Mouse (Mus musculus) embryonic facial prominence, embryonic 15.5 days (tissue): ENCODE measurements around the gene Gm10643. TPM values are rescaled to one million over a fixed set of nuclear protein-coding genes. Genes with fewer than 3 reads are reported as not detected.

Source experiments
- ATAC-seq: fragments of 200-750 bp; cut with Nextera tagmentation; 2 replicates; pipeline ENCODE4 v1.8.0; 2017; ENCODE audit warnings: low read depth, moderate TSS enrichment; ENCODE audit not compliant: insufficient number of reproducible peaks, low FRiP score, low TSS enrichment
- H3K27ac ChIP-seq: fragments of 300-500 bp; sonication (generic); replicated peaks from 2 replicates; pipeline ENCODE4 v1.5.1; 2015; ENCODE audit warnings: mild to moderate bottlenecking, inconsistent platforms
- H3K27me3 ChIP-seq: fragments of 300-500 bp; sonication (generic); 2 replicates; pipeline ENCODE4 v1.6.1; 2015; ENCODE audit warnings: inconsistent platforms
- H3K36me3 ChIP-seq: fragments of 300-500 bp; sonication (generic); 2 replicates; pipeline ENCODE4 v1.6.1; 2015; ENCODE audit warnings: mild to moderate bottlenecking, inconsistent platforms
- H3K4me1 ChIP-seq: fragments of 300-500 bp; sonication (generic); 2 replicates; pipeline ENCODE4 v1.6.1; 2015; ENCODE audit warnings: inconsistent platforms
- H3K4me2 ChIP-seq: fragments of 300-500 bp; sonication (generic); replicated peaks from 2 replicates; pipeline ENCODE4 v1.6.1; 2015; ENCODE audit warnings: mild to moderate bottlenecking, inconsistent platforms
- H3K4me3 ChIP-seq: fragments of 300-500 bp; sonication (generic); replicated peaks from 2 replicates; pipeline ENCODE4 v1.5.1; 2015; ENCODE audit warnings: mild to moderate bottlenecking, inconsistent platforms
- H3K9ac ChIP-seq: fragments of 300-500 bp; sonication (generic); 2 replicates; pipeline ENCODE4 v1.6.1; 2015; ENCODE audit warnings: inconsistent platforms
- H3K9me3 ChIP-seq: fragments of 300-500 bp; sonication (generic); replicated peaks from 2 replicates; pipeline ENCODE4 v1.6.1; 2016; ENCODE audit warnings: inconsistent platforms
- WGBS: fragments of 180-500 bp; shearing (Covaris S2); methylation state at CpG from one replicate; pipeline ENCODE4 v1.1.7; 2015; 5-methylcytosine and 5-hydroxymethylcytosine counted together
- polyA plus RNA-seq: library from polyadenylated mRNA; unstranded; fragments of >200 nt; fragmentation: Nextera tagmentation; extraction: Ambion mirVana; gene quantifications from 2 replicates; pipeline ENCODE4 v1.2.1, GENCODE M21; 2015

Gene Gm10643
- polyA plus RNA-seq, 1 experiment from 2014 or later, result 1.6 TPM

- no peak overlapping the region for H3K27ac ChIP-seq
- no peaks in the 10 kb centered on the region for H3K27me3 ChIP-seq
- WGBS, result 82% methylated on average over 2 of the region's 2 CpGs
- H3K36me3 ChIP-seq, result peaks cover 9% of the 10 kb centered on the region; the same call in 1 of the 2 replicates
- ATAC-seq, result no peak
- H3K4me1 ChIP-seq, result peaks cover 52% of the 10 kb centered on the region
- H3K4me2 ChIP-seq, result no peak overlapping the region
- no peak overlapping the region for H3K4me3 ChIP-seq
- no peak overlapping the region for H3K9ac ChIP-seq
- no peaks in the 10 kb centered on the region for H3K9me3 ChIP-seq
Measured at GRCm38 (mm10) chr8:84070667-84071066, 5.7 kb upstream of the Gm10643 start.

GRCm38 (mm10) chr8:84070241-84070640 lies 5.3 kb upstream of the Gm10643 start:
- Histone ChIP-seq H3K9ac (no peak overlapping the region), H3K4me2 (no peak overlapping the region), H3K9me3 (no peaks in the 10 kb centered on the region), H3K36me3 (peaks cover 5% of the 10 kb centered on the region; the same call in 1 of the 2 replicates), H3K4me1 (peaks cover 52% of the 10 kb centered on the region), H3K4me3 (no peak overlapping the region), H3K27me3 (no peaks in the 10 kb centered on the region), H3K27ac (no peak overlapping the region)
- ATAC-seq, result no peak
- WGBS, result 90% methylated on average over 5 of the region's 5 CpGs

DNA sequence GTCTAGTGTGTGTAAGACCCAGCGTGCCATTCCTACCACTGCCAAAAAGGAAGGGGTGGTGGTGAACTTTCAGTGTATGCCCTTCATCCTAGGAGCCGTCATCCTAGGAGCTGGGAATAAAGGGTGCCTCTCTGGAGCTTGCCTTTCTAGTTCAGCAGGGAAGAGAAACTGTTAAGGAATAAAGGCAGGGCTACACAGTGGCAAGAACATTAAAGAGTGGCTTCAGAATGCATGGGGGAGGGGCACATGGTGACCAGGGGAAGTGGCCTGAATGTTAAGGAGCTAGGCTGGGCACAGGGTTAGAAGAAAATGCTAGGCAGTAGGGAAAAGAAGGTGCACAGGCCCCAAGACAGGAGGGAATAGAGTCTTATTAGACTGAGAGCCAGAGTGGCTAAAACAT lies 4.8 kb upstream of the Gm10643 start:
- Histone ChIP-seq H3K9ac (no peak overlapping the region), H3K4me3 (no peak overlapping the region), H3K9me3 (no peaks in the 10 kb centered on the region), H3K4me2 (no peak overlapping the region), H3K27ac (no peak overlapping the region), H3K4me1 (peaks cover 52% of the 10 kb centered on the region), H3K27me3 (no peaks in the 10 kb centered on the region), H3K36me3 (peaks cover under 1% of the 10 kb centered on the region; the same call in 1 of the 2 replicates)
- 56% methylated on average over 2 of the region's 2 CpGs for WGBS
- no peak for ATAC-seq

- Histone ChIP-seq H3K4me3 (no peak overlapping the region), H3K9me3 (no peaks in the 10 kb centered on the region), H3K4me1 (peaks cover 52% of the 10 kb centered on the region), H3K36me3 (no peaks in the 10 kb centered on the region), H3K27me3 (no peaks in the 10 kb centered on the region), H3K9ac (no peak overlapping the region), H3K27ac (no peak overlapping the region), H3K4me2 (no peak overlapping the region)
- WGBS, result 19% methylated on average over 1 of the region's 1 CpGs
- no peak for ATAC-seq
Measured at GRCm38 (mm10) chr8:84069169-84069568, 4.2 kb upstream of the Gm10643 start.

DNA sequence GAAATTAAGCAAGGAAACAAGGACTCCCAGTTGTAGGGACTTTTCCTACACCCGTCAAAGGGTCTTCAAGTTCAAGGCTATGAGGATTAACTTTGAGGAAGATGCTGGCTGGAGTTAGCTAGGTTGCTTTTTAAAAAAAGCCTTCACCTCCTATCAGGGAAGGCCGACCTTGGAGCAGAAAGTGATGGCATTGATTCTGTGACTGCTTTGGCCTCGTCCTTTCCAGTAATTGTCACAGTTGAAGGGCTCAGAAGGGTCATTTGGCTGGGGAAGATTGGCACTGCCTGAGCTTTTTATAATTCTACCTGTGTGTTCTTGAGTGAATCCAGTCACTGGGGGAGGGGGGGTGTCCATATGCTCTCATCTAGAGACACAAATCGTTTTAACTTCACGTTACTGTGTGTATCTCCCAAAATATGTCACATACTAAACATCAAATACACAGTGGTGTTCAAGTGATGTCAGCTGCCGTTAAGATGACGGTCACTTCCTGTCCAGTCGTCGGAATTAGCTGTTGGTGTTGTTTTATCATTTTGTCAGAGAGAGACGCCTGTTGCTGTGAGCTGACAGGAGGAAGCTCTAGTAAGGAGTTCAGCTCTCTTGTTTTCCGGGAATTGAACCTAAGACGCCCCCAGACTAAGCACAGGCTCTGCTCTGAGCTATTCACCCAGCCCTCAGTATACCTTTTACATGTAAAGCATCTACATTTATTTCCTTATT lies 3.5 kb upstream of the Gm10643 start:
- H3K27ac ChIP-seq, result no peak overlapping the region
- 65% methylated on average over 12 of the region's 12 CpGs for WGBS
- H3K9ac ChIP-seq, result no peak overlapping the region
- H3K4me2 ChIP-seq, result 0 out of 2 replicates have a peak overlapping the region, but pooled peaks have one; percentile 47
- H3K36me3 ChIP-seq, result no peaks in the 10 kb centered on the region
- no peak for ATAC-seq
- peaks cover 52% of the 10 kb centered on the region for H3K4me1 ChIP-seq
- H3K4me3 ChIP-seq, result no peak overlapping the region
- H3K9me3 ChIP-seq, result no peaks in the 10 kb centered on the region
- H3K27me3 ChIP-seq, result no peaks in the 10 kb centered on the region

GRCm38 (mm10) chr8:84067911-84068310 lies 3.0 kb upstream of the Gm10643 start:
- Histone ChIP-seq H3K4me3 (peak overlapping the region; percentile 94), H3K36me3 (no peaks in the 10 kb centered on the region), H3K4me1 (peaks cover 46% of the 10 kb centered on the region), H3K9ac (no peak overlapping the region), H3K4me2 (peak overlapping the region; percentile 47), H3K9me3 (no peaks in the 10 kb centered on the region), H3K27ac (no peak overlapping the region), H3K27me3 (no peaks in the 10 kb centered on the region)
- ATAC-seq, result no peak
- WGBS, result 85% methylated on average over 7 of the region's 7 CpGs

DNA sequence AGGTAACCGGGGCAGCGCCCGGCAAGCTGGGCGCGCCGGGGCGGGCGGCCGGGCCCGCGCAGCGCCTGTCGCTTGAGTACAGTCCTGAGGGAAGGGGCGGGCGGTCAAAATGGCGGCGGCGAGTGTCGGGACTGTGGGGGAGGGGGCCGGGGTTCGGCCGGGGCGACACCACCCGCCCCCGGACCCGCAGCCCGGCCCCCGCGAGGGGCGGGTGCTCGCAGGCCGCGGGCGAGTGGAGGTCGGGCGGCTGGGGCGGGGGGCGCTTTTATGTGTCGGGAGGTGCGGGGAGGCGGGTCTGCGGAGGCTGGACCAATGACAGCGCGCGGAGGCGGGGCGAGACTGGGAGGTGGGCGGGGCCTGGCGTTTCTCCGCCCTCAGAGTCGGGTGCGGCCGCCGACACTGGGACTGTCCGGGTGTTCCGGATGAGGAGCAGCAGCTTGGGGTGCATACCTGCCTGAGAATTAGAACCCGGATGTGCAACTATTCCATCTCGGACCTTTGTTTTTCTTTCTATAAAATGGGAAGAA lies 2.2 kb upstream of the Gm10643 start:
- no peaks in the 10 kb centered on the region for H3K9me3 ChIP-seq
- peak overlapping the region; percentile 94 for H3K4me3 ChIP-seq
- ATAC-seq, result peak; percentile 76
- peak overlapping the region; percentile 97 for H3K27ac ChIP-seq
- no peaks in the 10 kb centered on the region for H3K36me3 ChIP-seq
- no peaks in the 10 kb centered on the region for H3K27me3 ChIP-seq
- peak overlapping the region; percentile 78 for H3K9ac ChIP-seq
- WGBS, result under 1% methylated on average over 56 of the region's 58 CpGs
- H3K4me2 ChIP-seq, result peak overlapping the region; percentile 47
- H3K4me1 ChIP-seq, result peaks cover 40% of the 10 kb centered on the region

- under 1% methylated on average over 51 of the region's 51 CpGs for WGBS
Measured at GRCm38 (mm10) chr8:84066291-84066930, 1.5 kb upstream of the Gm10643 start, which contains the start of gene Rfx1. Gene Rfx1, plus strand, starts transcription at chr8:84066834.

DNA sequence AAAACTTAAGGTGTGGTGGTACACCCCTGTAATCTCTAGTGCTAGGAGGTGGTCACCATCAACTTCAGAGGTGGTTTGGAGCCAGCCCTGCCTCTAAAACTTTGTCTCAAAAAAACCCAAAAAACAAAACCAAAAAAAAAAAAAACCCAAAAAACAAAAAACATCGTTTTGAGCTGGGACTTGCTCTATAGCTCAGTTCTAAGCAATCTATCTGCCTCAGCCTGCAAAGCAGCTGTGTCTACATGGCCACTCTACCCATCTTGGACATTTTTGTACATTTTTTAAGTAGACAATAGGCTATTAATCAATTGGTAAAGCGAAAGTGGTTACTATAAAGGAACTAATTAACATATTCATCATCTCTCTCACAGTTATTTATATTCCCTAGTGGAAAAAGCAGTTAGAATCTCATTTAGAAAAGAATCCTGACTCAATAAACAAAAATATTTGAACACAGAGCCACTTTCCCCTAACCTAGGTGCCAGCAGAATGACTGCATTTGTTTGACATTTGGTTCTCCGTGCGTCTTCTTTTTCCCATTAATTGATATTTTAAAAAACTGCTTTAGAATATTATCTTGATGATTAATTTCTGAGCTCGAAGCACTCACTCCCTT lies 628 bp upstream of the Gm10643 start:
- Histone ChIP-seq H3K4me3 (peak overlapping the region; percentile 94), H3K9ac (peak overlapping the region; percentile 84), H3K27ac (peak overlapping the region; percentile 85; the same call in 1 of the 2 replicates), H3K27me3 (no peaks in the 10 kb centered on the region), H3K4me1 (peaks cover 30% of the 10 kb centered on the region), H3K9me3 (no peaks in the 10 kb centered on the region), H3K36me3 (no peaks in the 10 kb centered on the region), H3K4me2 (peak overlapping the region; percentile 81)
- WGBS, result 22% methylated on average over 5 of the region's 5 CpGs
- ATAC-seq, result no peak

More at GRCm38 (mm10) chr8:84066291-84066930, 1.5 kb upstream of the Gm10643 start, which contains the start of gene Rfx1:
- peak; percentile 98 for ATAC-seq
- no peaks in the 10 kb centered on the region for H3K27me3 ChIP-seq
- peaks cover 35% of the 10 kb centered on the region for H3K4me1 ChIP-seq
- H3K36me3 ChIP-seq, result no peaks in the 10 kb centered on the region
- peak within 1 kb of the TSS; percentile 97 for H3K27ac ChIP-seq
- H3K9ac ChIP-seq, result peak within 1 kb of the TSS; percentile 84
- H3K4me3 ChIP-seq, result peak within 1 kb of the TSS; percentile 94
- no peaks in the 10 kb centered on the region for H3K9me3 ChIP-seq
- peak within 1 kb of the TSS; percentile 81 for H3K4me2 ChIP-seq

- WGBS, result 62% methylated on average over 8 of the region's 8 CpGs
- peaks cover 16% of the 10 kb centered on the region for H3K4me1 ChIP-seq
- ATAC-seq, result no peak
- H3K27me3 ChIP-seq, result no peaks in the 10 kb centered on the region
- H3K9me3 ChIP-seq, result no peaks in the 10 kb centered on the region
- no peak overlapping the region for H3K4me2 ChIP-seq
- H3K9ac ChIP-seq, result no peak overlapping the region
- no peak overlapping the region for H3K27ac ChIP-seq
- no peaks in the 10 kb centered on the region for H3K36me3 ChIP-seq
- no peak overlapping the region for H3K4me3 ChIP-seq
Measured at GRCm38 (mm10) chr8:84063861-84064610, 901 bp downstream of the Gm10643 start.
